Mouse (Mus musculus) gonadal fat pad, adult 2 months (tissue): Measurements from ENCODE around the gene Sfxn5. TPM values are rescaled to one million over a fixed set of nuclear protein-coding genes. Genes with fewer than 3 reads are reported as not detected.

Experiments
- DNase-seq: peaks from one replicate; pipeline ENCODE4 v3.0.0-alpha.2; 2012; ENCODE audit warnings: low read depth
- polyA plus RNA-seq: library from polyadenylated mRNA; depleted of rRNA; stranded (reverse); fragments of >200 nt; gene quantifications from 2 replicates; pipeline ENCODE4 v1.2.3, GENCODE M21; 2012; rRNA removed

The Sfxn5 gene
- polyA plus RNA-seq, 1 experiment, result 18.6 TPM

GRCm38 (mm10) chr6:85190671-85191070 is 142.6 kb downstream of the Sfxn5 start:
- DNase-seq, result no peak

GRCm38 (mm10) chr6:85189911-85190591 is 143.2 kb downstream of the Sfxn5 start:
- DNase-seq, result no peak

GRCm38 (mm10) chr6:85189361-85189760 is 143.9 kb downstream of the Sfxn5 start:
- DNase-seq, result no peak

- DNase-seq, result no peak
Observed at GRCm38 (mm10) chr6:85188256-85189110, 144.7 kb downstream of the Sfxn5 start.

GRCm38 (mm10) chr6:85187340-85188211 is 145.6 kb downstream of the Sfxn5 start, which contains the start of gene Emx1:
Emx1 (plus strand) TSS chr6:85187438.
- no peak for DNase-seq

- DNase-seq, result no peak
Observed at GRCm38 (mm10) chr6:85186744-85187059, 146.5 kb downstream of the Sfxn5 start.

GRCm38 (mm10) chr6:85186033-85186743 is 147.0 kb downstream of the Sfxn5 start:
- no peak for DNase-seq

GRCm38 (mm10) chr6:85183951-85184350 is 149.3 kb downstream of the Sfxn5 start:
- no peak for DNase-seq

- DNase-seq, result no peak
Observed at GRCm38 (mm10) chr6:85180036-85180435, 153.2 kb downstream of the Sfxn5 start.

- DNase-seq, result no peak
Observed at GRCm38 (mm10) chr6:85179569-85179968, 153.7 kb downstream of the Sfxn5 start.

GRCm38 (mm10) chr6:85165440-85165921 is 167.7 kb downstream of the Sfxn5 start:
- DNase-seq, result no peak

Other genes starting within 250 kb of the Sfxn5 start
- 13.5 and 24.4 TPM in 2 replicates for gene Spr, start 195.7 kb downstream of the Sfxn5 start, polyA plus RNA-seq
- 0.16 and 0.38 TPM in 2 replicates for gene Emx1, start 146.0 kb downstream of the Sfxn5 start, polyA plus RNA-seq
- 21.9 and 22.4 TPM in 2 replicates for gene Rab11fip5, start 41.2 kb upstream of the Sfxn5 start, polyA plus RNA-seq
- gene Noto, start 90.5 kb upstream of the Sfxn5 start, polyA plus RNA-seq, result not detected in 2 replicates
- 21.4 and 23.9 TPM in 2 replicates for gene Smyd5, start 98.6 kb upstream of the Sfxn5 start, polyA plus RNA-seq
- 102 and 108 TPM in 2 replicates for gene Cct7, start 118.1 kb upstream of the Sfxn5 start, polyA plus RNA-seq
- gene Pradc1, start 118.5 kb upstream of the Sfxn5 start, polyA plus RNA-seq, result 18.6 and 20.6 TPM in 2 replicates
- gene Fbxo41, start 169.6 kb upstream of the Sfxn5 start, polyA plus RNA-seq, result 0.09 and 0.11 TPM in 2 replicates
- not detected in 2 replicates for gene Egr4, start 180.2 kb upstream of the Sfxn5 start, polyA plus RNA-seq